Mouse (Mus musculus): ENCODE measurements around the gene Serpina12. TPM values are rescaled to one million over a fixed set of nuclear protein-coding genes. Genes with fewer than 3 reads are reported as not detected.
A peak's percentile ranks its signal among the peaks of the same experiment; 100 is the strongest.

The Serpina12 gene
- polyA plus RNA-seq, 1 experiment from 2014 or later = not detected

DNA sequence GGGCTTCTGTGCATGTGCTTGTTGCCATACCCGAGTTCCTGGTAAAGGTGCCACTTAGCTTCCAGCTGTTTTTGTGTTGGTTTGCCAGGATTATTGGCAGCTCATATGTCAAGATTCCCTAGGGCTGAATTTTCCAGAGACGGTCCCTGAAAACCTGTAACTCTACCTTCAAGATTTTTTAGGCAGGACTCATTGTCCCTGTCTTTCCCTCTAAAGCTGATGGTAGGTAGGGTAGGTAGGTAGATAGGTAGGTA lies 54.8 kb downstream of the Serpina12 start:
- no peak for TF ChIP-seq CTCF (IDR thresholded peaks at IDR 0.05; ENCODE audit: low read depth)
- Histone ChIP-seq H3K9me3 (ENCODE audit: control insufficient read depth) (no peaks in the 10 kb centered on the region), H3K27ac (ENCODE audit: low read depth, low read length) (no peak overlapping the region), H3K27me3 (replicated peaks; ENCODE audit: control insufficient read depth, insufficient read depth, low read length) (no peaks in the 10 kb centered on the region), H3K4me2 (replicated peaks; ENCODE audit: low read depth) (no peak overlapping the region), H3K36me3 (ENCODE audit: control insufficient read depth, insufficient read depth) (no peaks in the 10 kb centered on the region), H3K4me1 (replicated peaks; ENCODE audit: control insufficient read depth, insufficient read depth, low read length) (no peaks in the 10 kb centered on the region; the same call in 1 of the 2 replicates), H3K4me3 (ENCODE audit: low read depth, low read length) (no peak overlapping the region), H3K9ac (ENCODE audit: low read depth, low read length) (no peak overlapping the region)
- 45% methylated on average over 2 of the region's 2 CpGs for whole genome bisulfite sequencing
- ATAC-seq = no peak

- Histone ChIP-seq H3K4me1 (replicated peaks; ENCODE audit: control insufficient read depth, insufficient read depth, low read length) (no peaks in the 10 kb centered on the region; the same call in 1 of the 2 replicates), H3K36me3 (ENCODE audit: control insufficient read depth, insufficient read depth) (no peaks in the 10 kb centered on the region), H3K9ac (ENCODE audit: low read depth, low read length) (no peak overlapping the region), H3K4me2 (replicated peaks; ENCODE audit: low read depth) (no peak overlapping the region), H3K27ac (ENCODE audit: low read depth, low read length) (no peak overlapping the region), H3K27me3 (replicated peaks; ENCODE audit: control insufficient read depth, insufficient read depth, low read length) (no peaks in the 10 kb centered on the region), H3K4me3 (ENCODE audit: low read depth, low read length) (no peak overlapping the region), H3K9me3 (ENCODE audit: control insufficient read depth) (no peaks in the 10 kb centered on the region)
- peak; percentile 50 for TF ChIP-seq CTCF (IDR thresholded peaks at IDR 0.05; ENCODE audit: low read depth)
- peak; percentile 72 for ATAC-seq
- 20% methylated on average over 14 of the region's 14 CpGs for WGBS
Measured at GRCm38 (mm10) chr12:103988754-103989513, 55.3 kb downstream of the Serpina12 start.

DNA sequence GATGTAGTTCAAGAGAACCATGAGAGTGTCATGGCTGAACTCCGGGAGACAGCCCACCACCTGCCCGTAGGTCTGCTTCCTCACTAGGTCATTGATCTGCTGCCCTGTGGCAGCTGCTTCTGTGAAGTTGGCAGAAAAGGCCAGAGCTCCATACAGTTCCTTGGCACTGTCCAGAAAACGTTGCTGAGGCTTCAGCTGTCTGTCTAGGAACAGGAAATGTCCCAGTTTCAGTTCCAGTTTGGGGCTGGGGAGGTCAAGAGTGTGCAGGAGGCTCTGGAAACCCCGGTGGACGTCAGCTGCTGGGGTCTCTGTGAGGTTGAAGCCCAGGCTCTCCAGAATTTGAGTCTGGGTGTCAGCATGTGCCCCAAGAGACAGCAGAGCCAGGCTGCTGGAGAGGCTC lies 58.4 kb downstream of the Serpina12 start:
- H3K9me3 ChIP-seq (ENCODE audit: control insufficient read depth) = no peaks in the 10 kb centered on the region
- no peak overlapping the region for H3K27ac ChIP-seq (ENCODE audit: low read depth, low read length)
- H3K27me3 ChIP-seq (replicated peaks; ENCODE audit: control insufficient read depth, insufficient read depth, low read length) = no peaks in the 10 kb centered on the region
- no peak overlapping the region for H3K9ac ChIP-seq (ENCODE audit: low read depth, low read length)
- no peaks in the 10 kb centered on the region for H3K36me3 ChIP-seq (ENCODE audit: control insufficient read depth, insufficient read depth)
- ATAC-seq = no peak
- H3K4me2 ChIP-seq (replicated peaks; ENCODE audit: low read depth) = no peak overlapping the region
- 71% methylated on average over 5 of the region's 5 CpGs for WGBS
- no peak overlapping the region for H3K4me3 ChIP-seq (ENCODE audit: low read depth, low read length)
- H3K4me1 ChIP-seq (replicated peaks; ENCODE audit: control insufficient read depth, insufficient read depth, low read length) = no peaks in the 10 kb centered on the region; the same call in 1 of the 2 replicates
- TF ChIP-seq CTCF (IDR thresholded peaks at IDR 0.05; ENCODE audit: low read depth) = no peak

GRCm38 (mm10) chr12:103984935-103985334 lies 59.3 kb downstream of the Serpina12 start:
- ATAC-seq = no peak
- peak; percentile 70 for TF ChIP-seq CTCF (IDR thresholded peaks at IDR 0.05; ENCODE audit: low read depth)

DNA sequence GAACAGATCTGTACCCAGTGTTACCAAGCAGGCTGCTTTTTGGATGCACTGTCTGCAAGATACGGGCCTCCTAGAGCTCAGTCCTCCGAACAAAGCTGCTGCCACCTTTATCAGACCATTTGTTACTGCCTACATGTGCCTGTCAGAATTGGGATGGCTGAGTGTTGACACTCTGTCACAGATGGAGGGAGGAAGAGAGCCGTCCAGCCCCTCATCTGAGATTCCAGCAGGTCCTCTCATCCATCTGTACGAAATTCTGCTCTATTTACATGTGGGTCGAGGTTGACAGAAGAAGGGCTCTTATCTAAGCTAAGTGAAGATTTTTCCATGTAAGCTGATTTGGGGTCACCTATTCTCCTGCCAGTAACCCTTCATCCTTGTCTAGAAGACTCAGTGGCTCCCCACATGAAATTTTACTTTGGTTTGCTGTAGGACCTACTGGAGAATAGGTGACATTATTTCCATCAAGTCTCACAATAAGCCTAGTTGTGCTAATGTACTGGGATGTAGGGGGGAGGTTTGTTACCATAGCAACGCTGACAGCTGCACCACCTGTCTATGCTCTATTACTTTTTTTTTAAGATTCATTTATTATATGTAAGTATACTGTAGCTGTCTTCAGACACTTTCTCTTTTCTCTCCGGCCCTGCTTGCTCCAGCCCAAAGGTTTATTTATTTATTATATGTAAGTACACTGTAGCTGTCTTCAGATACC lies 62.4 kb downstream of the Serpina12 start:
- Histone ChIP-seq H3K9ac (ENCODE audit: low read depth, low read length) (no peak overlapping the region), H3K4me3 (ENCODE audit: low read depth, low read length) (no peak overlapping the region), H3K27ac (ENCODE audit: low read depth, low read length) (no peak overlapping the region), H3K9me3 (ENCODE audit: control insufficient read depth) (no peaks in the 10 kb centered on the region), H3K4me2 (replicated peaks; ENCODE audit: low read depth) (no peak overlapping the region), H3K27me3 (replicated peaks; ENCODE audit: control insufficient read depth, insufficient read depth, low read length) (no peaks in the 10 kb centered on the region), H3K4me1 (replicated peaks; ENCODE audit: control insufficient read depth, insufficient read depth, low read length) (no peaks in the 10 kb centered on the region), H3K36me3 (ENCODE audit: control insufficient read depth, insufficient read depth) (no peaks in the 10 kb centered on the region)
- no peak for ATAC-seq
- no peak for TF ChIP-seq CTCF (IDR thresholded peaks at IDR 0.05; ENCODE audit: low read depth)
- WGBS = 76% methylated on average over 7 of the region's 7 CpGs

More at GRCm38 (mm10) chr12:103984935-103985334, 59.3 kb downstream of the Serpina12 start:
- no peak overlapping the region for H3K27ac ChIP-seq (ENCODE audit: low read depth, low read length)
- no peaks in the 10 kb centered on the region for H3K27me3 ChIP-seq (replicated peaks; ENCODE audit: control insufficient read depth, insufficient read depth, low read length)
- no peaks in the 10 kb centered on the region for H3K36me3 ChIP-seq (ENCODE audit: control insufficient read depth, insufficient read depth)
- no peak overlapping the region for H3K4me2 ChIP-seq (replicated peaks; ENCODE audit: low read depth)
- H3K4me1 ChIP-seq (replicated peaks; ENCODE audit: control insufficient read depth, insufficient read depth, low read length) = no peaks in the 10 kb centered on the region; the same call in 1 of the 2 replicates
- H3K9ac ChIP-seq (ENCODE audit: low read depth, low read length) = no peak overlapping the region
- H3K4me3 ChIP-seq (ENCODE audit: low read depth, low read length) = no peak overlapping the region
- no peaks in the 10 kb centered on the region for H3K9me3 ChIP-seq (ENCODE audit: control insufficient read depth)
- 72% methylated on average over 4 of the region's 4 CpGs for WGBS

Other genes with a start within 250 kb of the Serpina12 start
- gene Serpina1b, start 214.1 kb downstream of the Serpina12 start, polyA plus RNA-seq (2015; fragmentation: Nextera tagmentation; extraction: Ambion mirVana) = 34.2 and 45.6 TPM in 2 replicates
- 67.1 and 71.2 TPM in 2 replicates for gene Serpina1a, start 180.9 kb downstream of the Serpina12 start, polyA plus RNA-seq (2015; fragmentation: Nextera tagmentation; extraction: Ambion mirVana)
- 7.9 and 9.9 TPM in 2 replicates for gene Serpina1c, start 139.6 kb downstream of the Serpina12 start, polyA plus RNA-seq (2015; fragmentation: Nextera tagmentation; extraction: Ambion mirVana)
- gene Serpina1e, start 85.5 kb downstream of the Serpina12 start, polyA plus RNA-seq (2015; fragmentation: Nextera tagmentation; extraction: Ambion mirVana) = 177 and 211 TPM in 2 replicates
- not detected in 2 replicates for gene Serpina11, start 54.5 kb downstream of the Serpina12 start, polyA plus RNA-seq (2015; fragmentation: Nextera tagmentation; extraction: Ambion mirVana)
- gene Serpina9, start 30.7 kb downstream of the Serpina12 start, polyA plus RNA-seq (2015; fragmentation: Nextera tagmentation; extraction: Ambion mirVana) = not detected in 2 replicates
- gene Serpina5, start 56.7 kb upstream of the Serpina12 start, polyA plus RNA-seq (2015; fragmentation: Nextera tagmentation; extraction: Ambion mirVana) = 0.18 and 0.24 TPM in 2 replicates
- gene Serpina3a, start 68.3 kb upstream of the Serpina12 start, polyA plus RNA-seq (2015; fragmentation: Nextera tagmentation; extraction: Ambion mirVana) = 0.09 and 0.21 TPM in 2 replicates
- not detected in 2 replicates for gene Serpina3b, start 83.6 kb upstream of the Serpina12 start, polyA plus RNA-seq (2015; fragmentation: Nextera tagmentation; extraction: Ambion mirVana)
- 0.09 TPM in 1 of 2 replicates, not detected in the other for gene Serpina3c, start 109.4 kb upstream of the Serpina12 start, polyA plus RNA-seq (2015; fragmentation: Nextera tagmentation; extraction: Ambion mirVana)
- 0.59 and 0.69 TPM in 2 replicates for gene Serpina3f, start 170.1 kb upstream of the Serpina12 start, polyA plus RNA-seq (2015; fragmentation: Nextera tagmentation; extraction: Ambion mirVana)
- 5.2 and 6.1 TPM in 2 replicates for gene Serpina3g, start 191.8 kb upstream of the Serpina12 start, polyA plus RNA-seq (2015; fragmentation: Nextera tagmentation; extraction: Ambion mirVana)
- gene Serpina3i, start 218.7 kb upstream of the Serpina12 start, polyA plus RNA-seq (2015; fragmentation: Nextera tagmentation; extraction: Ambion mirVana) = not detected in 2 replicates